Mouse (Mus musculus) midbrain, embryonic 16.5 days (tissue): ENCODE data around the gene Tmem140. TPM values are rescaled to one million over a fixed set of nuclear protein-coding genes. Genes with fewer than 3 reads are reported as not detected.

Source experiments
- ATAC-seq: fragments of 200-750 bp; cut with Nextera tagmentation; 2 replicates; pipeline ENCODE4 v1.8.0; 2017; ENCODE audit warnings: moderate TSS enrichment
- H3K27ac ChIP-seq: fragments of 300-500 bp; sonication (generic); 2 replicates; pipeline ENCODE4 v1.5.1; 2014; ENCODE audit warnings: mild to moderate bottlenecking, low read length, mixed read lengths
- H3K27me3 ChIP-seq: fragments of 300-500 bp; sonication (generic); 2 replicates; pipeline ENCODE4 v1.6.1; 2014; ENCODE audit warnings: low read depth, low read length, mixed read lengths; ENCODE audit not compliant: control insufficient read depth, insufficient read depth
- H3K36me3 ChIP-seq: fragments of 300-500 bp; sonication (generic); 2 replicates; pipeline ENCODE4 v1.6.1; 2014; ENCODE audit warnings: mild to moderate bottlenecking, low read length, moderate library complexity, mixed read lengths; ENCODE audit not compliant: control insufficient read depth, insufficient read depth
- H3K4me1 ChIP-seq: fragments of 300-500 bp; sonication (generic); 2 replicates; pipeline ENCODE4 v1.6.1; 2014; ENCODE audit warnings: mild to moderate bottlenecking, low read length, mixed read lengths; ENCODE audit not compliant: control insufficient read depth, insufficient read depth
- H3K4me2 ChIP-seq: fragments of 300-500 bp; sonication (generic); 2 replicates; pipeline ENCODE4 v1.6.1; 2014; ENCODE audit warnings: mild to moderate bottlenecking, low read length, mixed read lengths
- H3K4me3 ChIP-seq: fragments of 300-500 bp; sonication (generic); 2 replicates; pipeline ENCODE4 v1.5.1; 2014; ENCODE audit warnings: low read depth, mild to moderate bottlenecking, low read length, moderate library complexity, mixed read lengths
- H3K9ac ChIP-seq: fragments of 300-500 bp; sonication (generic); 2 replicates; pipeline ENCODE4 v1.6.1; 2014; ENCODE audit warnings: low read depth, low read length, mixed read lengths
- H3K9me3 ChIP-seq: fragments of 300-500 bp; sonication (generic); replicated peaks from 2 replicates; pipeline ENCODE4 v1.6.1; 2014; ENCODE audit warnings: mild to moderate bottlenecking, low read length, mixed read lengths; ENCODE audit not compliant: control insufficient read depth, poor library complexity, severe bottlenecking
- WGBS: fragments of 180-500 bp; shearing (Covaris S2); extraction: QIAGEN DNeasy Blood & Tissue Kit; methylation state at CpG from one replicate; pipeline ENCODE4 v1.1.7; 2014; 5-methylcytosine and 5-hydroxymethylcytosine counted together
- polyA plus RNA-seq: library from polyadenylated mRNA; unstranded; fragments of >200 nt; fragmentation: Nextera tagmentation; extraction: Ambion mirVana; gene quantifications from 2 replicates; pipeline ENCODE4 v1.2.1, GENCODE M21; 2015

Gene Tmem140
- polyA plus RNA-seq, 1 experiment from 2014 or later: 1.1 TPM

- Histone ChIP-seq H3K9me3 (no peaks in the 10 kb centered on the region), H3K27ac (no peak overlapping the region), H3K4me2 (no peak overlapping the region), H3K36me3 (no peaks in the 10 kb centered on the region), H3K4me1 (peaks cover 11% of the 10 kb centered on the region), H3K27me3 (no peaks in the 10 kb centered on the region), H3K9ac (no peak overlapping the region), H3K4me3 (no peak overlapping the region)
- no peak for ATAC-seq
- 87% methylated on average over 13 of the region's 13 CpGs for WGBS
These were observed 50.5 kb downstream of the Tmem140 start for GRCm38 (mm10) chr6:34913341-34914040.

GRCm38 (mm10) chr6:34914462-34914861 lies 51.5 kb downstream of the Tmem140 start:
- no peak for ATAC-seq
- no peak overlapping the region for H3K27ac ChIP-seq
- H3K4me3 ChIP-seq: no peak overlapping the region
- H3K9me3 ChIP-seq: no peaks in the 10 kb centered on the region
- H3K9ac ChIP-seq: no peak overlapping the region
- 82% methylated on average over 3 of the region's 3 CpGs for WGBS
- no peaks in the 10 kb centered on the region for H3K27me3 ChIP-seq
- no peak overlapping the region for H3K4me2 ChIP-seq
- peaks cover 7% of the 10 kb centered on the region for H3K4me1 ChIP-seq
- H3K36me3 ChIP-seq: no peaks in the 10 kb centered on the region

DNA sequence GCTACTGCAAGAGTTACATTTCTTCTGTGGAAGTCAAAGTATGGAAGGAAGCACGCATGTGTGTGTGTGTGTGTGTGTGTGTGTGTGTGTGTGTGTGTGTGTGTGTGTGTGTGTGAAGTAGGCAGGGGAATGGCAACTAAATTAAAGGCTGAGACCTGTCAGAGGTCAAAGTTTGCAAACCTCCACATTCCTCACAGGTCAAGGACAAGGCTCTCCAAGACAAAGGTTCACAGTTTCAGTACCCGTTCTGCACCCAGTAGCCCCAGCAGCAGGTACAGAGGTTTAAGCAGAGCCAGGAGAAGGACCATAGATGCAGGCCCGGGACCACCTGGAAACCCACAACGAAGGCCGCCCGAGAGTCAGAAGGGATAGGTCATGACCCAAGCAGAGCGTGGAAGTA lies 56.2 kb downstream of the Tmem140 start:
- Histone ChIP-seq H3K9ac (no peak overlapping the region), H3K9me3 (no peaks in the 10 kb centered on the region), H3K27me3 (no peaks in the 10 kb centered on the region), H3K4me3 (no peak overlapping the region), H3K4me2 (no peak overlapping the region), H3K27ac (no peak overlapping the region), H3K36me3 (no peaks in the 10 kb centered on the region), H3K4me1 (no peaks in the 10 kb centered on the region)
- 88% methylated on average over 7 of the region's 7 CpGs for WGBS
- ATAC-seq: no peak

- H3K36me3 ChIP-seq: no peaks in the 10 kb centered on the region
- no peaks in the 10 kb centered on the region for H3K27me3 ChIP-seq
- H3K9ac ChIP-seq: no peak within 1 kb of the TSS
- H3K4me3 ChIP-seq: no peak within 1 kb of the TSS
- no peaks in the 10 kb centered on the region for H3K9me3 ChIP-seq
- no peak for ATAC-seq
- 54% methylated on average over 10 of the region's 10 CpGs for WGBS
- H3K4me1 ChIP-seq: no peaks in the 10 kb centered on the region
- H3K4me2 ChIP-seq: no peak within 1 kb of the TSS
- no peak within 1 kb of the TSS for H3K27ac ChIP-seq
These were observed 57.0 kb downstream of the Tmem140 start, which contains the start of gene Stra8 for GRCm38 (mm10) chr6:34919956-34920355. Gene Stra8, plus strand, starts transcription at chr6:34920163.

GRCm38 (mm10) chr6:34920631-34921030 lies 57.7 kb downstream of the Tmem140 start:
- ATAC-seq: no peak
- H3K9me3 ChIP-seq: no peaks in the 10 kb centered on the region
- H3K36me3 ChIP-seq: no peaks in the 10 kb centered on the region
- 97% methylated on average over 12 of the region's 12 CpGs for WGBS
- no peaks in the 10 kb centered on the region for H3K27me3 ChIP-seq
- H3K27ac ChIP-seq: no peak overlapping the region
- no peaks in the 10 kb centered on the region for H3K4me1 ChIP-seq
- H3K9ac ChIP-seq: no peak overlapping the region
- H3K4me2 ChIP-seq: no peak overlapping the region
- no peak overlapping the region for H3K4me3 ChIP-seq

DNA sequence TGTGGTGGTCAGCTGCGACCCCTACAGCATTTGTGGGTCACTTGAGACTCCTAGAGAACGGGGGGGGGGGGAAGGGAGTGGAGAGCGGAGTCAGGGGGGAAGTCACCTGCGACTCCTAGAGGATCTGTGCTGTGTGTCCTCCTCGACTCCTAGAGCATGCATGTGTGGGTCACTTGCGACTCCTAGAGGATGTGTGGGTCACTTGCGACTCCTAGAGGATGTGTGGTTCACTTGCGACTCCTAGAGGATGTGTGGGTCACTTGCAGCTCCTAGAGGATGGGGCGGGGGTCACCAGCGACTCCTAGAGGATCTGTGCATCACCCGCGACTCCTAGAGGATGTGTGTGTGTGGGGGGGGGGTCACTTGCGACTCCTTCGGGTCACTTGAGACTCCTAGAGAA lies 59.0 kb downstream of the Tmem140 start:
- Histone ChIP-seq H3K9me3 (no peaks in the 10 kb centered on the region), H3K27ac (no peak overlapping the region), H3K4me3 (no peak overlapping the region), H3K4me1 (no peaks in the 10 kb centered on the region), H3K27me3 (no peaks in the 10 kb centered on the region), H3K36me3 (no peaks in the 10 kb centered on the region), H3K9ac (no peak overlapping the region), H3K4me2 (no peak overlapping the region)
- WGBS: 59% methylated on average over 13 of the region's 14 CpGs
- ATAC-seq: no peak

Other genes starting within 250 kb of the Tmem140 start
- gene Agbl3, start 82.7 kb upstream of the Tmem140 start, polyA plus RNA-seq: 15.2 and 16.9 TPM in 2 replicates
- 9.1 and 9.3 TPM in 2 replicates for gene Cyren, start 14.9 kb downstream of the Tmem140 start, polyA plus RNA-seq
- gene Wdr91, start 47.7 kb downstream of the Tmem140 start, polyA plus RNA-seq: 15.5 and 15.6 TPM in 2 replicates
- gene Stra8, start 57.0 kb downstream of the Tmem140 start, polyA plus RNA-seq: not detected in 2 replicates
- gene Slc23a4, start 125.3 kb downstream of the Tmem140 start, polyA plus RNA-seq: 0.85 and 0.92 TPM in 2 replicates